Mouse (Mus musculus) R1 (cell line): ENCODE data around the gene 4632433K11Rik.
"Not testable (repeated sequence)": the region's sequence is repeated elsewhere in the genome, so short reads cannot be mapped to it uniquely, and the experiment has no call there.

Experiments
- DNase-seq: peaks from one replicate; pipeline ENCODE4 v3.0.0-alpha.2; 2018; ENCODE audit warnings: low read depth, low spot score

4632433K11Rik gene

GRCm38 (mm10) chr7:5056651-5057263, 22.8 kb downstream of the 4632433K11Rik start:
- DNase-seq, result no peak

- no peak for DNase-seq
Observed at GRCm38 (mm10) chr7:5057381-5057780, 23.5 kb downstream of the 4632433K11Rik start.

GRCm38 (mm10) chr7:5057804-5058203, 23.9 kb downstream of the 4632433K11Rik start:
- peak; percentile 56 for DNase-seq

- DNase-seq, result no peak
Observed at GRCm38 (mm10) chr7:5058631-5059030, 24.7 kb downstream of the 4632433K11Rik start.

GRCm38 (mm10) chr7:5059421-5059820, 25.5 kb downstream of the 4632433K11Rik start:
- no peak for DNase-seq

- DNase-seq, result peak; percentile 92
Observed at GRCm38 (mm10) chr7:5060239-5060731, 26.4 kb downstream of the 4632433K11Rik start.

- DNase-seq, result peak; percentile 98
Observed at GRCm38 (mm10) chr7:5060944-5061773, 27.2 kb downstream of the 4632433K11Rik start.

GRCm38 (mm10) chr7:5061774-5062359, 27.9 kb downstream of the 4632433K11Rik start, which contains the start of gene U2af2:
Gene U2af2, plus strand, starts transcription at chr7:5062143.
- DNase-seq, result peak; percentile 90

GRCm38 (mm10) chr7:5062360-5063001, 28.6 kb downstream of the 4632433K11Rik start:
- peak; percentile 91 for DNase-seq

GRCm38 (mm10) chr7:5064886-5065285, 31.0 kb downstream of the 4632433K11Rik start:
- DNase-seq, result no peak

- no peak for DNase-seq
Observed at GRCm38 (mm10) chr7:5073586-5073985, 39.7 kb downstream of the 4632433K11Rik start.

GRCm38 (mm10) chr7:5074984-5075383, 41.1 kb downstream of the 4632433K11Rik start:
- DNase-seq, result no peak

- no peak for DNase-seq
Observed at GRCm38 (mm10) chr7:5076931-5077330, 43.0 kb downstream of the 4632433K11Rik start.

GRCm38 (mm10) chr7:5079365-5080009, 45.6 kb downstream of the 4632433K11Rik start:
- not testable (repeated sequence) for DNase-seq

- DNase-seq, result peak; percentile 96
Observed at GRCm38 (mm10) chr7:5080010-5080751, 46.3 kb downstream of the 4632433K11Rik start, which contains the start of gene Epn1. Gene Epn1, plus strand, starts transcription at chr7:5080235.

- DNase-seq, result peak; percentile 71
Observed at GRCm38 (mm10) chr7:5080815-5081214, 46.9 kb downstream of the 4632433K11Rik start.

- DNase-seq, result no peak
Observed at GRCm38 (mm10) chr7:5081241-5081640, 47.3 kb downstream of the 4632433K11Rik start.

GRCm38 (mm10) chr7:5081939-5082338, 48.0 kb downstream of the 4632433K11Rik start:
- no peak for DNase-seq

- no peak for DNase-seq
Observed at GRCm38 (mm10) chr7:5083325-5084105, 49.6 kb downstream of the 4632433K11Rik start.
